Mouse (Mus musculus): Measurements from ENCODE around the gene Mindy4. TPM values are rescaled to one million over a fixed set of nuclear protein-coding genes. Genes with fewer than 3 reads are reported as not detected.

Mindy4 gene
- polyA plus RNA-seq, 1 experiment from 2014 or later, result 15.6 TPM

DNA sequence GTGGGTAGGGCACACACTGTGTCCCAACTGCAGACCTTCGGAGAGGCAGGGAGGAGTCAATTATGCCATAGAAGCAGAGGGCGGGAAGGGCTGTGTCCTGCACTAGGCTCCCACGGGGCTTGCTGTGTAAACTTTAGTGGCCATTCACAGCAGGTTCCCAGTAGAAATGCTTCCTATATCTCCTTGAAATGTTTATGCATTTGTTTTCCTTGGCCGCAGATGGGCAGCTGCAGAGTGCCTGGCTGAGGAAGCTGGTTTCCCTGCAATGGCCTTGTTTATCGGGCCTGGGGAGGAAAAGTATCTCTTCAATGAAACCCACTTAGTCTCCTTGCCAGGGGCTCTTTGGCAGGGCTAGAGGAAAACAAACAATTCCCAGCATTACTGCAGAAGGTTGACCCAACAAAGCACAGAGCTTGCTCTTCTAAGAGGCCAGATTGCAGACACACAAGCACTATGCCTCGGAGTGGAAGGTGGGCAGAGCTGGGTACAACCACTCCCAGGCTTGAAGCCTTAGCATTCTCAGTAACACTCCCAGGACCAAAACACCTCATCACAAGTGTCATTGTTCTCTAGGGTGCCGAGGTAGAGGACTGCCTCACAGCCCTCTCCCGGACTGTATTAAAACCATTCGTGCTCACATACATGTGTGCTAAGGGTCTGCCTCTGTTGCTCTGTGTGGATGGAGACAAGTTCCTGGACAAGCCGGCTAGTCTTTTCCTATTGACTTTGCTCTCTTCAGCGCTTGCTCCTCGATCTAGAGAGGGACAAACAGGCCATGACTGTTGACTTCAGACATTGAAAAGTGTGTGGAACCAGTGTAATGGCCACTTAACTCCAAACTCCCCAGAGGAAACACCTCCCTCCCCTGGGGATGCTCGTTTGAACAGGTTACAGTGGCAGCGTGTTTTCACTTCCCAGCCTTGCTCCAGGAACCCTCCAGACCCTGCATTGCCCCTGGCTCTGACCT lies 116.7 kb downstream of the Mindy4 start:
- H3K36me3 ChIP-seq, result 0 out of 2 replicates have a peak, but pooled peaks cover 4% of the 10 kb centered on the region
- no peak overlapping the region for H3K9ac ChIP-seq
- peaks cover 23% of the 10 kb centered on the region; the same call in 1 of the 2 replicates for H3K4me1 ChIP-seq
- 62% methylated on average over 14 of the region's 14 CpGs for WGBS
- ATAC-seq (replicated peaks; ENCODE audit: low FRiP score), result no peak
- no peaks in the 10 kb centered on the region for H3K9me3 ChIP-seq (replicated peaks)
- no peak overlapping the region for H3K4me3 ChIP-seq (replicated peaks)
- H3K27ac ChIP-seq, result no peak overlapping the region
- no peaks in the 10 kb centered on the region for H3K27me3 ChIP-seq
- H3K4me2 ChIP-seq, result no peak overlapping the region

DNA sequence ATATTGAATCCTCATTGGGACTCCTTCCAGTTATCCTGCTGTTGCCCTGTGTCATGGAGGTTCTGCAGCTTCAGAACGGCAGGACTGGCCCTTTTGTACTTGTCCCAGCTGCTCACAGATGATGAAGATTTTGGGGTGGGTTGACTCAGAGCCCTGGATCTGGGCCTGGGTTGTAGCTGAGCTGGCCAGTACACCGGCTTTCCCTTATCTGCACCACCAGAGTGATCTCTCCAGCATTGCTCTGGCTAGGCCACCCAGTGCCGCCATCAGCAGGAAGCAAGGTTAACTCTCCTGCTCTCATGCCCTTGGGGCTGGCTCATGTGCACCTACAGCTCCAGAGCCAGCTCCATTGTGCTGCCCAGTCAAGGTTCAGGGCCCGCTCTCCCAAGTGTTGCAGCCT lies 117.7 kb downstream of the Mindy4 start:
- Histone ChIP-seq H3K4me3 (replicated peaks) (no peak overlapping the region), H3K9me3 (replicated peaks) (no peaks in the 10 kb centered on the region), H3K27ac (no peak overlapping the region), H3K4me2 (no peak overlapping the region), H3K27me3 (no peaks in the 10 kb centered on the region), H3K4me1 (peaks cover 24% of the 10 kb centered on the region; the same call in 1 of the 2 replicates), H3K9ac (no peak overlapping the region), H3K36me3 (0 out of 2 replicates have a peak, but pooled peaks cover 4% of the 10 kb centered on the region)
- ATAC-seq (replicated peaks; ENCODE audit: low FRiP score), result no peak
- WGBS, result 76% methylated on average over 4 of the region's 4 CpGs

DNA sequence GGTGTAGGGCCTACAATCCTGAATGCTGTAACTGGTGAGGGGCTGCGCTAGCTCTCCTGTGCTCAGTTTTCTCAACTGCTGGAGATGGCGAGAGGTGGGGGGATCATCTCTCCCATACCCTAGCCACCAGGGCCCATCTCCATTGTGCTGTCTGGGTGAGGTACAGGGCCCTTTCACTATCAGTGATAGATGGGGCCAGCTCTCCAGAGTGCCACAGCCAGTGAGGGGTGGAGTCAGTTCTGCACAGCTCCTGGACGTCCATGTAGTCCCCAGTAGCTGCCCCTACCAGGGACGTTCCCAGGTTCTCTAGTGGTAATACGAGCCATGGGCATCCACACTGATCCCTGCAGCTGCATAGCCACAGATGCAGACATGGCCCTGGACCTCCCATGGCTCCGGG lies 118.3 kb downstream of the Mindy4 start:
- ATAC-seq (replicated peaks; ENCODE audit: low FRiP score), result peak; percentile 50
- H3K4me2 ChIP-seq, result no peak overlapping the region

DNA sequence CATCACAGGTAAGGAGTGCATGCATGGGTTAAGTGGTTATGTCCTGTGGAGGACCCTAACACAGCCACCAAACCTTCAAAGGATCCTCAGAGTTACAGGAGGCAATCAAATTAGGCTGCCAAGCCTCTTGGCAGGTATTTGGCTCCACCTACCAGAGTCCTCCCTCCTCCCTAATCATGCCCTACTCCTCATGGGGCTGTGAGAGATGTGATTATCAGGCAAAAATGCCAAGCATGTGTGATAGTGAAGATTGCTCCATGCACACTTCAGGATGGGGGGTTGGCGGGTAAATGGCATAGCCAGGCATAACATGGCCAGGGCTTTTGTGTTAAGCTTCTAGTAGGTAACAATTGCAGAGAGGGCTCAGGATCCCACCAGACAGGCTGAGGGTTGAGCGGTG lies 119.8 kb downstream of the Mindy4 start:
- Histone ChIP-seq H3K9ac (no peak overlapping the region), H3K27me3 (no peaks in the 10 kb centered on the region), H3K36me3 (0 out of 2 replicates have a peak, but pooled peaks cover 4% of the 10 kb centered on the region), H3K9me3 (replicated peaks) (no peaks in the 10 kb centered on the region), H3K27ac (no peak overlapping the region), H3K4me1 (peaks cover 24% of the 10 kb centered on the region; the same call in 1 of the 2 replicates), H3K4me3 (replicated peaks) (no peak overlapping the region), H3K4me2 (no peak overlapping the region)
- no peak for ATAC-seq (replicated peaks; ENCODE audit: low FRiP score)
- 94% methylated on average over 2 of the region's 2 CpGs for WGBS

More for the DNA sequence above, 118.3 kb downstream of the Mindy4 start:
- 63% methylated on average over 6 of the region's 6 CpGs for WGBS
- Histone ChIP-seq H3K4me1 (peaks cover 24% of the 10 kb centered on the region; the same call in 1 of the 2 replicates), H3K36me3 (0 out of 2 replicates have a peak, but pooled peaks cover 4% of the 10 kb centered on the region), H3K9ac (no peak overlapping the region), H3K27ac (no peak overlapping the region), H3K9me3 (replicated peaks) (no peaks in the 10 kb centered on the region), H3K27me3 (no peaks in the 10 kb centered on the region), H3K4me3 (replicated peaks) (no peak overlapping the region)

DNA sequence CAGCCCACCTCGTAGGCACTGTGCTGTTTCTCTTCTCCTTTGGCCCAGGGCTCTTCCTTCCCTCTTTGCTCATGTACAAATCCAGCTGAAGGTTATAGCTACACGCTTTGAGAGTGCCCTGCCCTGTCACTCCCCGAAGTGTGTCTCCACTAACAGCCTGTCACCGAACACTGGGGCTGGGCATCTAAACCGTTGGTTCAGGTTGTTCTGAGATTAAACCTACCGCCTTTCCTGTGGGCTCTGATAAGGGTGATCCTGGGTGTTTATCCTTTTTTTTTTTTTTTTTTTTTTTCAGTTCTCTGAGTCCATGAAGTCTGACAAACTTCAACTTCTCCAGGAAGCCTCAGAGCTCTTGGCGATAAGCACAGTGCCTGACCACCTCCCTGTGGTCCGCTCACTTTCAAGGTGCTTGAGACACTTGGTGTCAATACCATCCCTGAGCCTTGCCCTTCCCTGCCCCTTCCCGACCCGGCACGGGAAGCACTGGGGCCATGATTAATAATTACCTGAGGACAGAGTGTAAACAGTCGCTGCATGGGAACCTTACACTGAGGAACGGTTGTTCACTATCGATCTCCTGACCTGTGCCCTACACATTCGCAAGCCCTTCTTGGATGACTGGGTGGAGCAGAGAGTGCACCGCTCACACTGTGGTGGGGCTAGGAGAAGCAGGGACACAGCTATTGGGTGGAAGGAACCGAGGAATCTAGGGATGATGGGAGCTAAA lies 120.9 kb downstream of the Mindy4 start:
- peak; percentile 43; the same call in 1 of the 2 replicates for ATAC-seq (replicated peaks; ENCODE audit: low FRiP score)
- 64% methylated on average over 17 of the region's 17 CpGs for WGBS
- peaks cover 24% of the 10 kb centered on the region; the same call in 1 of the 2 replicates for H3K4me1 ChIP-seq
- H3K27me3 ChIP-seq, result no peaks in the 10 kb centered on the region
- H3K36me3 ChIP-seq, result no peaks in the 10 kb centered on the region
- no peak overlapping the region for H3K27ac ChIP-seq
- H3K4me2 ChIP-seq, result no peak overlapping the region
- no peak overlapping the region for H3K4me3 ChIP-seq (replicated peaks)
- no peaks in the 10 kb centered on the region for H3K9me3 ChIP-seq (replicated peaks)
- no peak overlapping the region for H3K9ac ChIP-seq

DNA sequence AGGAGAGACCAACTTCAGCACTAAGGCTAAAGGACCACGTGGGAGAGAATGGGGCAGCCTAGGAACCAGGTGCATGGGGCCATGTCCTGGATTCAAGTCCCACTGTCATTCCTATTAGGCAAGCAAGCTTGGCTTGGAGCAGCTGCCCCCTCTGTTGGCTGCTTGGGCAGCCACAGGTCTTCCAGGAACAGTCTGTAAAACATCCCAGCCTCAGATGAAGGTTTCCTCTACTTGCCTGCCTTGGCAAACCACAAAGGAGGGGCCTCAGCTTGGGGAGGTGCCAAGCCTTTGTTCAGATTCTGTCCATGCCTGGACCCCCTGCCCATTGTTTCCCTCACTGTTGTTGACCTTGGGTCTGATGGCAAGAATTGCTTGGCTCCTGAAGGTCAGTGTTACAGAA lies 121.6 kb downstream of the Mindy4 start:
- no peak overlapping the region for H3K4me2 ChIP-seq
- H3K9me3 ChIP-seq (replicated peaks), result no peaks in the 10 kb centered on the region
- H3K9ac ChIP-seq, result no peak overlapping the region
- no peak overlapping the region for H3K27ac ChIP-seq
- H3K4me3 ChIP-seq (replicated peaks), result no peak overlapping the region
- no peaks in the 10 kb centered on the region for H3K36me3 ChIP-seq
- 71% methylated on average over 1 of the region's 1 CpGs for WGBS
- H3K27me3 ChIP-seq, result no peaks in the 10 kb centered on the region
- no peak for ATAC-seq (replicated peaks; ENCODE audit: low FRiP score)
- peaks cover 17% of the 10 kb centered on the region; the same call in 1 of the 2 replicates for H3K4me1 ChIP-seq

DNA sequence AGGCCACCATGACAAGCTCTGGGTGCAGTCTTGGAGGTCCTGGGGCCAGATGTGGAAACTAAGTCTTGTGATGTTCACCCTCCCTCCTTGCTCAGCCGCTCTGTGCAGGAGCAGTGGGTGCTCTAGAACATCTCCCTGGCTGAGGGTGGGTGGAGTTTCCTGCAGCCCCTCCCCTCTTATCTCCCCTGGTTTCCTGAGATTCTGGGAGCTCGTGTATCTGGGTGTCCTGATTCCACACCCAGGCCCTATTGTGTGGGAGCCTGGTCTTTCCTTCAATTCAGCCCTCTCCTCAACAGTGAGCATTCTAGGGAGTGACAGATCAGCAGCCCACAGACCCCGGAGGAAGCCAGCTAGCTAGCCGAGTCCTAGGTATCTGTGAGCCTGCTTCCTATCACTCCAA lies 123.1 kb downstream of the Mindy4 start:
- no peak overlapping the region for H3K9ac ChIP-seq
- 75% methylated on average over 4 of the region's 4 CpGs for WGBS
- H3K36me3 ChIP-seq, result no peaks in the 10 kb centered on the region
- peaks cover 14% of the 10 kb centered on the region; the same call in 1 of the 2 replicates for H3K4me1 ChIP-seq
- H3K27me3 ChIP-seq, result no peaks in the 10 kb centered on the region
- no peak for ATAC-seq (replicated peaks; ENCODE audit: low FRiP score)
- no peak overlapping the region for H3K4me2 ChIP-seq
- no peaks in the 10 kb centered on the region for H3K9me3 ChIP-seq (replicated peaks)
- no peak overlapping the region for H3K4me3 ChIP-seq (replicated peaks)
- H3K27ac ChIP-seq, result no peak overlapping the region

DNA sequence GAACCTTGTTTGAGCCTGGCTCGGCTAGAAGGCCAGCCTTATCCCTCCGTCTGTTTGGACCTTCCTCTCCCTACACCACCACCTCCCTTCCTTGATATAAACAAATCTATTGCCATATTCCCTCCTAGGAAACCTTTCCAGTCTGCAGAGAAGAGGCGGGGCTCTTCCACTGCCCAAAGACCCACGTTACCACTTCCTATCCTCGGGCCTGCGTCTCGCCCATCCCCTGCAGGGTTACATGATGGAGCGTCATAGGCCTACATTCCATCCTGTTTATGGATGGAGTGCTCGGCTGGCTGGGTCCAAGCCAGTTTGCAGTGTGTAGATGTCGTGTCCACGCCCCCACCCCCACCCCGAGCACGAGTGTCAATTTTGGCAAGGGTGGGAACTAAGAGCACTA lies 124.1 kb downstream of the Mindy4 start:
- no peak overlapping the region for H3K9ac ChIP-seq
- H3K4me3 ChIP-seq (replicated peaks), result no peak overlapping the region
- no peak for ATAC-seq (replicated peaks; ENCODE audit: low FRiP score)
- no peaks in the 10 kb centered on the region for H3K36me3 ChIP-seq
- no peak overlapping the region for H3K4me2 ChIP-seq
- no peaks in the 10 kb centered on the region for H3K27me3 ChIP-seq
- H3K4me1 ChIP-seq, result peaks cover 18% of the 10 kb centered on the region; the same call in 1 of the 2 replicates
- no peaks in the 10 kb centered on the region for H3K9me3 ChIP-seq (replicated peaks)
- 84% methylated on average over 13 of the region's 13 CpGs for WGBS
- H3K27ac ChIP-seq, result no peak overlapping the region

DNA sequence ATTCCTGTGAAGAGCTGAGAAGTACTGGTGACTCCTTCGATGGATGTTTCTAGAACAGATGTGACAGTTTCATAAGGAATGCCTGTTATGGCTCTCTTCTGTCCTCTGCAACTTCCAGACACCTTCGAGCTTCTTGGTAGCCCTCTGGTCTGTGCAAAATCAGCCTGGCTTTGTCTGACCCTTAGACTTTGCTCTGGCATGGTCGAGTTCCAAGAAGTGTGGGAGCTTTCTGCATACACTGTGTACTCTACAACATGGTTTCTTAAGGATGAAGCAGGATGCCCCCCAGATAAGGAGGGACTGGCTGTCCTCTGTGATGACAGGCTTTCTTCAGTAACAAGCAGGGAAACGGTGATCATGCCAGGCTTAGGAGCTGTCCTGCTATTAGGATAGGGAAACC lies 125.0 kb downstream of the Mindy4 start:
- no peak for ATAC-seq (replicated peaks; ENCODE audit: low FRiP score)
- WGBS, result 81% methylated on average over 4 of the region's 4 CpGs
- H3K9me3 ChIP-seq (replicated peaks), result no peaks in the 10 kb centered on the region
- H3K4me2 ChIP-seq, result no peak overlapping the region
- H3K36me3 ChIP-seq, result no peaks in the 10 kb centered on the region
- no peak overlapping the region for H3K27ac ChIP-seq
- no peaks in the 10 kb centered on the region for H3K27me3 ChIP-seq
- no peak overlapping the region for H3K4me3 ChIP-seq (replicated peaks)
- H3K4me1 ChIP-seq, result peaks cover 16% of the 10 kb centered on the region; the same call in 1 of the 2 replicates
- no peak overlapping the region for H3K9ac ChIP-seq

DNA sequence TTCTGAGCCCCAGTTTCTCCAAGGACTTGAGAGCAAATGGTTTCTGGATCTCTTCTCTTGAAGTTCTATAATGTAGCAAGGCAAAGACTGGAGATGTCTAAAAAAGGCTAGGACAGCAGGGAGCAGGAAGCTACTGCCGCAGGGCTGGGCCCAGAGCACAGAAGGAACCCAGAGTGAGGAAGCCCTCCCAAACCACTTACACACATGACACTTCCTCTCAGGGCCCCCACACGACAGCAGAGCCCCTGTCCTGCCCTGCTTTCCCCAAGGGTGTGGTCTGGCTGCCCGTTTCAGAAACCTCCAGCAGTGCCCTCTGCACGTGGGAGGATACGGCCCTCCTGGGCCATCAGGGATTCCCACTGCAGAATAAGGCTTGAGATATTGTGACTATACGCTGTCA lies 128.1 kb downstream of the Mindy4 start:
- Histone ChIP-seq H3K36me3 (no peaks in the 10 kb centered on the region), H3K4me1 (peaks cover 13% of the 10 kb centered on the region), H3K4me3 (replicated peaks) (no peak overlapping the region), H3K9ac (no peak overlapping the region), H3K27ac (no peak overlapping the region), H3K27me3 (no peaks in the 10 kb centered on the region), H3K9me3 (replicated peaks) (no peaks in the 10 kb centered on the region), H3K4me2 (no peak overlapping the region)
- 43% methylated on average over 6 of the region's 6 CpGs for WGBS
- no peak for ATAC-seq (replicated peaks; ENCODE audit: low FRiP score)

DNA sequence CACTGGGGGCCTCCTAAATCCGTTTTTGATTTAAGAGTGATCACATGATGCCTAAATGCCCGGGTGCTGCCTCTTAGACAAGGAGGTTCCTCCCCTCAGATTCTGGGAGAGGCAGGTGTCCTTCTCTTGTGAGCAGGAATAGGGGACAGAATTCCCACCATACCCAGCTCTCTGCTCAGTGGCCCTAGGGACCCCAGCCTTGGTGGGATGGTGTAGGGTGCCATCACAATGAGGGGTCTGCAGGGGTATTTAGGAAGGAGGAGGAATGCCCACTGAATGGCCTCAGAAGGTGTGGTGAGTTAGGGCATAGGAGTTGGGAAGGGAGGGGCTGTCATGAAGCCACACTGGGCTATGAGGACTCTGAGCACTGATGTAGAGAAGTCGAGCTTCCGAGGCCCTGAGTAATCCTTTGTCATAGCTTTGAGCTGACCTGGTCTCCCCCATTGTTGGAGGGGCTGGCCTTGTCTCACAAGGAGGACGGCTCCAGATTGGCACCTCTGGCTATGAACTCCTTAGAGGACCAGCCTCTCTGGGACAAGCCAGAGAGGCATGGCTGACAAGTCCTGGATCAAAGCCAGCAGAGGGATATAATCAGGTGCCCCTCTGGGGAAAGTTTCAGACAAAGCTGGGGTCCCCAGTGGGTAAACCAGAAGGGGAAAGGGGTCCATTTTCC lies 129.1 kb downstream of the Mindy4 start:
- no peaks in the 10 kb centered on the region for H3K27me3 ChIP-seq
- no peak overlapping the region for H3K4me2 ChIP-seq
- no peaks in the 10 kb centered on the region for H3K36me3 ChIP-seq
- 62% methylated on average over 5 of the region's 5 CpGs for WGBS
- H3K27ac ChIP-seq, result no peak overlapping the region
- no peaks in the 10 kb centered on the region for H3K9me3 ChIP-seq (replicated peaks)
- no peak overlapping the region for H3K4me3 ChIP-seq (replicated peaks)
- ATAC-seq (replicated peaks; ENCODE audit: low FRiP score), result 0 out of 2 replicates have a peak, but pooled peaks have one; percentile 11
- no peak overlapping the region for H3K9ac ChIP-seq
- peaks cover 16% of the 10 kb centered on the region for H3K4me1 ChIP-seq
